ENCODE assay signal across 17 mouse cellular contexts in the genomic region with DNA sequence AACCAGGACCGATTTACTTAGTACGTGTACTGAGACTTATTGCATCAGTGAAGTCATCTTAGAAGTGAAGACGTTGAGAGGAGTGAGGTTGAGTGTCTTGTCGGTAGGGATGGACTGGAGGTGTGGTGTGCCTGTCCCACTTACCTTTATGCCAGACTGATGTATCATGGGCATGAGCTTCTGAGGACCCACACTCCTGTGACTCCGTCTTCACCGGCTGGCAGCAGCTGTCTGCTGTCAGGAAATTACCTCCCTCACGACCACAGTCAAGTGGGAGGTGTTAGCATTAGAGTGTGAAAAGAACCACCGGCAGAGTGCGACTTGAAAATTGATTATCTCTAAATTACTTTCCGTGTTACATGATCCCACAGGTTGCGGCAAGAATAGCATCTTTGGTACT. TPM values are rescaled to one million over a fixed set of nuclear protein-coding genes. Genes with fewer than 3 reads are reported as not detected.
"Had no signal": no experiment of that assay in that cellular context is flagged by ENCODE, and none has a peak within 500 bp of the region (broad histone marks: within the 10 kb centered on the region; RNA-seq: fewer than 3 reads in every experiment).

No protein-coding gene starts in this region.

- H3K27ac ChIP-seq: lung, embryonic 15.5 days; macrophage; midbrain, embryonic 13.5 days; midbrain, embryonic 15.5 days; neural tube, embryonic 12.5 days; stomach, embryonic 15.5 days; stomach, postnatal 0 days had no signal

- H3K36me3 ChIP-seq: lung, embryonic 15.5 days; midbrain, embryonic 13.5 days; midbrain, embryonic 15.5 days; neural tube, embryonic 12.5 days; stomach, embryonic 15.5 days had no signal

- ATAC-seq: lung, postnatal 0 days; midbrain, embryonic 13.5 days; midbrain, embryonic 15.5 days had no signal

- H3K4me3 ChIP-seq: lung, embryonic 15.5 days; megakaryocyte, embryonic 14.5 days; midbrain, embryonic 13.5 days; midbrain, embryonic 15.5 days; neural tube, embryonic 12.5 days; stomach, embryonic 15.5 days had no signal

- DNase-seq: lung, adult 2 months; lung, postnatal 14 days; lung, postnatal 36 days; right cerebral cortex, postnatal 14 days; thymus, adult 2 months; thymus, postnatal 25 days; thymus, postnatal 4 days had no signal

- H3K4me1 ChIP-seq: lung, embryonic 15.5 days; megakaryocyte, embryonic 14.5 days; midbrain, embryonic 13.5 days; midbrain, embryonic 15.5 days; neural tube, embryonic 12.5 days; stomach, embryonic 15.5 days had no signal

- H3K9ac ChIP-seq: lung, embryonic 15.5 days; midbrain, embryonic 13.5 days; midbrain, embryonic 15.5 days; neural tube, embryonic 12.5 days; stomach, embryonic 15.5 days had no signal

- H3K27me3 ChIP-seq: lung, embryonic 15.5 days; megakaryocyte, embryonic 14.5 days; midbrain, embryonic 13.5 days; midbrain, embryonic 15.5 days; neural tube, embryonic 12.5 days; stomach, embryonic 15.5 days had no signal

- H3K9me3 ChIP-seq: lung, embryonic 15.5 days; midbrain, embryonic 13.5 days; midbrain, embryonic 15.5 days; neural tube, embryonic 12.5 days; stomach, embryonic 15.5 days had no signal

- H3K4me2 ChIP-seq: lung, embryonic 15.5 days; midbrain, embryonic 11.5 days; midbrain, embryonic 13.5 days; midbrain, embryonic 15.5 days; neural tube, embryonic 12.5 days; stomach, embryonic 15.5 days had no signal

RNA-seq across cellular contexts. Expression of a gene that starts 34.0 kb away (rescaled TPM):
- polyA plus RNA-seq: macrophage had no signal
